Mouse (Mus musculus): ENCODE measurements around the gene Tnfsfm13.
A peak's percentile ranks its signal among the peaks of the same experiment; 100 is the strongest.
"Not testable (repeated sequence)": the region's sequence is repeated elsewhere in the genome, so short reads cannot be mapped to it uniquely, and the experiment has no call there.

Tnfsfm13 gene

GRCm38 (mm10) chr11:69704613-69705010, 8.7 kb upstream of the Tnfsfm13 start:
- DNase-seq (ENCODE audit: low spot score) = no peak

DNA sequence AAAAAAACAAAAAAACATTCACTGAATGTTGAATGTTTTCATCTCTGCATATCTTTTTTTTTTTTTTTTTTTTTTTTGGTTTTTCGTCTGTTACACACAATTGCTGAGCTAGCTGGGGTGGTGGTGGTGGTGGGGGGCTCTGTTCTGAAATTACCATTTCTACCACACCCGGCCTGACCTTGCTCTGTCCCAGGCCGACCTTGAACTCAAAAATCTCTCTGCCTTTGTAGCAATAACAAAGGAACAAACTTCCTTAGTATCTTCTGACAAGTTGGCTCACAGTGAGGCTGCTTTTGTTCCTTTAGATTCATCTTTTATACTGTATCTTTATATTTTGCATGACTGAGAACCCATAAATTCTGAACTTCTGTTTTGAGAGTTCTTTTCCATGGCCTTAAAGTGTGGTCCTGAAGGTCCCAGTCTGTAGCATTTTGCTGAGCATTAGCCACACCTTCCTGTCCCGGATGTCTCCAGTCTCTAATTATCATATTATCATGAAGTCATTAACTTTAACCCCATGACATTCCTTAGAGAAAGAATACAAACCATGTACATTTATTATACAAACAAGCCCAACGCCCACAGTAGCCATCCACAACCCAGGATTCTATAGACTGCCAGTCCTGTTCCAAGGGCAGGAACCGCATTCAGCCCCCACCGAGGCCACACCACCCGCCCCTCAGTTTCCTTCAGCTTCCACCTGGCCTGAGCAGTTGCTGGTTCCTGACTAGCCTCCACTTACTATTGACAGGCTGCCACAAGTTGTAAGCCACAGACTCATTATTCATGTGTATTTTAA, 8.1 kb upstream of the Tnfsfm13 start:
- DNase-seq (ENCODE audit: low spot score) = no peak

- DNase-seq (ENCODE audit: low spot score) = not testable (repeated sequence)
Observed at GRCm38 (mm10) chr11:69703381-69703780, 7.5 kb upstream of the Tnfsfm13 start.

GRCm38 (mm10) chr11:69702886-69703285, 7.0 kb upstream of the Tnfsfm13 start:
- not testable (repeated sequence) for DNase-seq (ENCODE audit: low spot score)

GRCm38 (mm10) chr11:69699595-69699994, 3.7 kb upstream of the Tnfsfm13 start:
- DNase-seq (ENCODE audit: low spot score) = no peak

- no peak for DNase-seq (ENCODE audit: low spot score)
Observed at GRCm38 (mm10) chr11:69698574-69698973, 2.7 kb upstream of the Tnfsfm13 start.

- DNase-seq (ENCODE audit: low spot score) = no peak
Observed at GRCm38 (mm10) chr11:69697396-69697795, 1.5 kb upstream of the Tnfsfm13 start.

DNA sequence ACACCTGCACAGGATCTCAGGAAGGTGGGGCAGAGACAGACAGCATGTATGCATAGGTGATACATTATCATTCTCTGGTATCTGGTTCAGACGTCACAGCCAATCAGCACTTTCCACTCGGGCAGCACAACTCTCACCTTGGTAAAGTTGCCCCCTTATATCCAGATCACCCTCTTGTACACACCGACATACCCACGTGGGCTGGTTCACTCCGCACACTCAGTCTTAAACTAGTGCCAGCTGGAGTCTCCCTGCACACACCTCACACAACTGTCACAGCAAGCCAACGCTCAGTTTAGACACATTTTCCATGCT, 895 bp downstream of the Tnfsfm13 start:
- DNase-seq (ENCODE audit: low spot score) = no peak

DNA sequence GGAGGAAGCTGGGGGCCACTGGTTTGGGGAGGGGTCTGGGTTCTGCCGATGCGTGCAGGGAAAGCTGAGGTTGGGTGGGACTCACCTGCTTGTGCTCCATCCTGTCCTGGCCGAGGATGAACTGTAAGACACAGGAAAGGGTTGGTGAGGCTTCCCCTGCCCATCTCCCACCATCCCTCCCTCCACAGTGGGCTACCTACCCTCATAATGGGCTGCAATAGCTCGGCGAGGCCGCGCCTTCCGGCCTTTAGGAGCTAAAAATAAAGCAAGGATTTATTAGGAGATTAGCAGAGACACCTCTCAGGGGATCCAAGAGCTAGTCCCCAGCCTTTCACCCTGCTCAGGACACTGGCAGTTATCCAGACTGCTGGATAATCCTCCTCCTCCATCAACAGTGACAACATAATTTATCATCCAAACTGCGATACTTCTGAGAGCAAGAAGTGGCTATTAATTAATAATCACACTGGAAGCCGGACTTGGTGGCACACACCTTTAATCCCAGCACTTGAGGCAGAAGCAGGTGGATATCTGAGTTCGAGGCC, 2.4 kb downstream of the Tnfsfm13 start:
- no peak for DNase-seq (ENCODE audit: low spot score)

DNA sequence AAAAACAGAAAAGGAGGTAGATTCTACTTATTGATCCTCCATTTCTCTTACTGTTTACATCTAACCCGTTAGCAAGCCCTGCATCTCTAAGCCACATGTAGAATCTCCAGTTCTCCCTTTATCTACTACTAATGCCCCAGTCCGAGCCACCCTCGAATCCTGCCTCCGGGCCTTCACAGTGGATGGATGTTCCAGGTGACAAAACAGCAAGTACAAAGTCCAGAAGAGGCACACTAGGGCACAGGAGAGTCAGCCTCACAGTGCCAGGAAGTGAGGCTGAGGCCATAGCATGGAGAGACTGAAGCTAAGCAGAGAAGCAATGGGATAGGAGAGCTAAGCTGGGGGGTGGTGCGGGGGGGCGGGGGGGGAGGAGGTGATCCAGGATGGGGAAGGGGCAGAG, 3.0 kb downstream of the Tnfsfm13 start:
- no peak for DNase-seq (ENCODE audit: low spot score)

DNA sequence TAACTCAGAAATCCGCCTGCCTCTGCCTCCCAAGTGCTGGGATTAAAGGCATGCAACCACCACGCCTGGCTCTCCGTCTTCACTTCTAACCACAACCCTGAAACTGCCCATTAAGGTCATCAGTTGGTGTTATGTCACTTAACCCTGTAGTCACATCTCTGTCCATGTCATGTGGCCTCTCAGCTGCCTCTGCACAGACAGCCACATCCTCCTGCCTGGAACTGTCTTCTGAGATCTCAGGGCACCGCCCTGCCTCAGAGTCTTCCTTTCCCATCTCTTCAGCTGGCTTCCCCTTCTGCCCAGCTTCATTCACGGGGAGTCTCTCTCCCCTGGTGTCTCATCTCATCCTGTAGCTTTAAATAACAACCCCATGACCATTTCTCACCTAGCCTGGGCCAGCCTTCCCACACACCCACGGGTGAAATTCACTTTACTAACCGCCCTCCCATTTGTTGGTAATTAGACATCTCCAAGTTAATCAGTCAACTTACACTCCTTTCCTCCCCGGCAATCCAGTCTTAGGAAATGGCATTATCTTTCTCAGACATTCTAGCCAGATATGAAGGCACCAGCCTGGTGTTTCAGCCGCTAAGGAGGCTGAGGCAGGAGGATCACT, 3.6 kb downstream of the Tnfsfm13 start:
- DNase-seq (ENCODE audit: low spot score) = no peak

- DNase-seq (ENCODE audit: low spot score) = no peak
Observed at GRCm38 (mm10) chr11:69689891-69690290, 6.0 kb downstream of the Tnfsfm13 start.

- DNase-seq (ENCODE audit: low spot score) = no peak
Observed at GRCm38 (mm10) chr11:69687061-69687460, 8.8 kb downstream of the Tnfsfm13 start.

GRCm38 (mm10) chr11:69686377-69686776, 9.5 kb downstream of the Tnfsfm13 start:
- peak; percentile 79 for DNase-seq (ENCODE audit: low spot score)

DNA sequence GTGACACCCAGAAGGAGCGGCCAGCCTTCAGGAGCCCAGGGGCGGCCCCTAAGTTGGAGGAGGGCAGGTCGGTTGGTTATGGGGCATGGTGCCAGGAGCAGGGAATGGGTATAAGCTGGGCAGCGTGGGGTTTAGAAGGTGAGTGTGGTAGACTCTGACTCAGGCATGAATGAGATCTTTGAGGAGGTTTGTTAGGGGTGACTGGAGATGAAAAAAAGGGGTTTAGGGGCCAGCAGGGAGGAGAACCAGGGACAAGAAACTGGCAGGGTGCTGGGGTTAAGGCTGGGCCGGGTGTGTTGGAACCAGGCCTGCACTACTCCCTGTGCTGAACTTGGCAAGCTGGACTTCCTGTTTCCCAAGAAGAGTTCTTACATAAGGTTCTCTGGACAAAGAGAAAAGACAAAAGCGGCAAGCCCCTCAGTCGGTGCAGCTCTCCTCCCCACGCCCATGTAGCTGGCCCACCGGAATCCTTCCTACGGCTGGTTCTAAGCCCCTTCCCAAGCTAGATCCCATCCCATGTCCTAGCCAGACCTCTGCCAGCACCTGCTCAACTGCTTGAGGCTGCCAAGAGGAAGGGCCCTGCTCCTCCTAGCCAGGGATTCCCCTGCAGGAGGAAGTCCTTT, 10.3 kb downstream of the Tnfsfm13 start, which contains the start of gene Tnfsf13:
TSS of gene Tnfsf13 (minus strand) at position 259 of the 623 bp plus-strand sequence.
- peak; percentile 73 for DNase-seq (ENCODE audit: low spot score)

GRCm38 (mm10) chr11:69684936-69685335, 11.0 kb downstream of the Tnfsfm13 start:
- peak; percentile 21 for DNase-seq (ENCODE audit: low spot score)

DNA sequence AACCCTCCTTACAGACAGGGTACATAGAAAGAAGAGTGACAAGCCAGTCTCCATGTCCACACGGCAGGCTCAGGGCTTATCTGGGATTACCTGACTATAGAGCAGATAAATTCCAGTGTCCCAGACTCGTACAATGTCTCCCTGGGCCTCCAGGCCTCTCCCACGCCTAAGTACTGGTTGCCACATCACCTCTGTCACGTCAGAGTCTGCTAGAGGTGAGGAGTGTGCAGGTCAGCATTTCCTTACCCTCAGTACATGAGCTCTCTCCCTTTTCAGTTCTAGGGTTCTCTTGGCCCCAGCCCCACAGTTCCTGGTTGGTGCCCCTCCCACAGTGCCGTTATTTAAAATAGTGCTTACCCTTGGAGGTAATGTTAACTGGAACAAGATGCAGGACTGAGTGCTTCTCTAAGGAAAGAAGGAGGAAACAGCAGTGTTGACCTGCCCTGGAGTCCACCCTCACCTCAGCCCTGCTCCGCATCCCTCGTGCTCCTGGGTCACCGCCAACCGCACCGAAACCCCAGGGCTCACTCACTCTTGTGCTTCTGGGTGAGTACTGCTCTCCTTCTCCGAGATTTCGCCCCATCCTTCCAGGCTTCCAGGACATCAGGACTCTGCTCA, 11.7 kb downstream of the Tnfsfm13 start:
- DNase-seq (ENCODE audit: low spot score) = peak; percentile 35

DNA sequence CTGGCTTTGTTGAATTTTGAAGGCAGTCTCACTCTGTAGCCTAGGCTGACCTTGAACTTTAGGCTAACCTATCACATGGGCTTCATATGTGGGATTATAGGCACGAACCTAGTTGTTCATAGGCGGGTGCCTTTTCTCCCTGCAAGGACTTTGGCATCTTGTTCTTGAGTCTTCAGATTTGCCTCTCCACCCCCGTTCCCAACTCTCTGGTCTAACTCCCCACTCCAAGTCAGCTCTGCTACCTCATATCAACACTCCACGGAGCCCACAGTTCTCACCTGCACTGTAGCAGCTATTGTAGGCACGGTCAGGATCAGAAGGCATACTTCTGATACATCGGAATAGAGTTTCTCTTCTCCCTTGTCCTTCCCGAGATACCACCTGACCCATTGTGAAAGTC, 12.3 kb downstream of the Tnfsfm13 start:
- DNase-seq (ENCODE audit: low spot score) = no peak

DNA sequence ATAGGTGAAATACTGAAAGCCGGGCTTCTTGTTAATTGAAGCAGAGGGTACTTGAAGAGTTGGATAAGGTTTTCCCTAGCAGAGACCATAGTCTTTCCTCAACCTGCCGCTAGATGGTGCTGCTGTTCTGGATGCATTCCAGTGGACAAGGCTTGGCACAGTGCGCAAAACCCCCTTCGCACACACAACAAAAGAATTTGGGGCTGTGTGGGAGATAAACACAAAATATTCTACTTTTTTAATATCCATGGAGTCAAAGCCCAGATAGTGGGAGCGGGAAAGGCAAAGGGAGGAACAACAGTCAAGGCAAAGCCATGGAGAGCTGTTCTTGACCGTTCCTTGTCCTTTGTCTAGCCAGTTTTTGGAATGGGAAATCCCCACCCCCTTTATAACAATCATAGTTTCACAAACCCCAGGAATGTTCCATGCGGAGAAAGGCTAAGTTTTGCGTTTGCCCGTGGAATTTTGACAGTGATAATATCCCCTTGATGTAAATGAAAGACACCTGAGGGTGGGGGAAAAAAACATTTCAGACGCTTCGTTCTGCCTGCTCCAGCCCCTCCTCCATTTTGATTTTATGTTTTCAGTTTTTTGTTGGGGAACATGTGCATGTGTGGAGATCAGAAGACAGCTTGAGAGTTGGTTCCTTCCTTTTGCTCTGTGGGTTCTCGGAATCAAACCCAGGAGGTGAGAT, 12.9 kb downstream of the Tnfsfm13 start:
- peak; percentile 88 for DNase-seq (ENCODE audit: low spot score)

DNA sequence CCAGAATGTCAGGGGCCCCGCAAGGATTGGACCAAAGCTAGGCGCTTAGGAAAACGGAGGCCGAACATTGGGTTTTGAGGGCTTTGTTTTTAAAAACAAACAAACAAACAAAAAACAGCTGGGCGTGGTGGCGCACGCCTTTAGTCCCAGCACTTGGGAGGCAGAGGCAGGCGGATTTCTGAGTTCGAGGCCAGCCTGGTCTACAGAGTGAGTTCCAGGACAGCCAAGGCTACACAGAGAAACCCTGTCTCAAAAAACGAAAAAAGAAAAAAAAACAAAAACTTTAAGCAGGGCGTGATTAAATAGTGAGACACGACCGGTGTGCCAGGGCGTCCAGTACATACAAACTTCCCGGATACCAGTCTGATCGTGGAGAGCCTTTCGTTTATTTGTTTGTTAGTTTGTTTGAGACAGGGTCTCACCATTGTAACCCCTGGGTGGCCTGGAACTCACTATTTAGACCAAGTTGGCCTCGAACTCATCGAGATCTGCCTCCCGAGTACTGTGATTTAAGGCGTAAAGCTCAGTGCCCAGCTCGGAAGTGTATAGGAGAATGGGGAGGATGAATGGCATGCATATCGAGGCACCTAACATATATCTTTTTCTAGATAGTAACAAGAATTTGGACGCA, 13.6 kb downstream of the Tnfsfm13 start:
- DNase-seq (ENCODE audit: low spot score) = no peak

All from ovary, postnatal 36 days (tissue).